ENCODE assay signal across 15 mouse cellular contexts in genomic region chr14:79184071-79184470, GRCm38 (mm10).
DNase-seq lines count a peak whose midpoint lies in the region; ATAC-seq lines count a peak whose summit lies in the region.
"Had no signal": no experiment of that assay in that cellular context is flagged by ENCODE, and none has a peak within 500 bp of the region (broad histone marks: within the 10 kb centered on the region; RNA-seq: fewer than 3 reads in every experiment).

No protein-coding gene starts in this region.

- no peak overlapping the region for H3K9ac ChIP-seq in kidney, embryonic 14.5 days (ENCODE audit: low read depth, low read length)
- no peak overlapping the region for H3K9ac ChIP-seq in embryonic facial prominence, embryonic 13.5 days
- no peak overlapping the region for H3K9ac ChIP-seq in intestine, embryonic 16.5 days (ENCODE audit: low read depth, low read length)
- H3K9ac ChIP-seq: liver, postnatal 0 days; midbrain, embryonic 12.5 days; stomach, embryonic 15.5 days had no signal

- H3K4me2 ChIP-seq in kidney, embryonic 14.5 days (replicated peaks; ENCODE audit: low read depth, low read length), result no peak overlapping the region
- no peak overlapping the region for H3K4me2 ChIP-seq in embryonic facial prominence, embryonic 13.5 days
- H3K4me2 ChIP-seq in intestine, embryonic 16.5 days (ENCODE audit: low read depth, low read length), result no peak overlapping the region
- H3K4me2 ChIP-seq: midbrain, embryonic 12.5 days; stomach, embryonic 15.5 days had no signal

- ATAC-seq in kidney, embryonic 14.5 days (ENCODE audit: low FRiP score, low TSS enrichment), result no peak
- ATAC-seq in embryonic facial prominence, embryonic 13.5 days (ENCODE audit: insufficient number of reproducible peaks, insufficient read depth, low FRiP score, low TSS enrichment, low read depth), result no peak
- no peak for ATAC-seq in intestine, embryonic 16.5 days
- ATAC-seq in megakaryocyte progenitor cell, adult 5-6 weeks (replicated peaks; ENCODE audit: poor library complexity), result no peak
- ATAC-seq: hindbrain, postnatal 0 days; liver, postnatal 0 days; Patski had no signal

- no peak overlapping the region for H3K27ac ChIP-seq in kidney, embryonic 14.5 days (ENCODE audit: low read depth, low read length)
- H3K27ac ChIP-seq in embryonic facial prominence, embryonic 13.5 days, result peak overlapping the region; percentile 48; the same call in 1 of the 2 replicates
- no peak overlapping the region for H3K27ac ChIP-seq in intestine, embryonic 16.5 days (ENCODE audit: low read length)
- H3K27ac ChIP-seq: hindbrain, postnatal 0 days; midbrain, embryonic 12.5 days; stomach, embryonic 15.5 days had no signal

- WGBS in kidney, embryonic 14.5 days, result 84% methylated on average over 10 of the region's 10 CpGs
- WGBS in embryonic facial prominence, embryonic 13.5 days, result 81% methylated on average over 10 of the region's 10 CpGs
- 69% methylated on average over 10 of the region's 10 CpGs for WGBS in intestine, embryonic 16.5 days

- H3K4me1 ChIP-seq in kidney, embryonic 14.5 days (ENCODE audit: control insufficient read depth, insufficient read depth, low read length), result no peaks in the 10 kb centered on the region; the same call in 1 of the 2 replicates
- H3K4me1 ChIP-seq in embryonic facial prominence, embryonic 13.5 days, result peaks cover 47% of the 10 kb centered on the region
- peaks cover 5% of the 10 kb centered on the region; the same call in 1 of the 2 replicates for H3K4me1 ChIP-seq in intestine, embryonic 16.5 days (ENCODE audit: control insufficient read depth, insufficient read depth, low read length)
- H3K4me1 ChIP-seq: midbrain, embryonic 12.5 days had no signal

- intact Hi-C loops in heart, postnatal 10 days (cut with DNase I), result loop anchor here (5.0 kb wide), 1 partner anchor 62 kb away; no protein-coding TSS in a partner anchor

- H3K9me3 ChIP-seq in kidney, embryonic 14.5 days (ENCODE audit: control insufficient read depth, low read length), result 0 out of 2 replicates have a peak, but pooled peaks cover 2% of the 10 kb centered on the region
- peaks cover 9% of the 10 kb centered on the region; the same call in 1 of the 2 replicates for H3K9me3 ChIP-seq in embryonic facial prominence, embryonic 13.5 days
- no peaks in the 10 kb centered on the region for H3K9me3 ChIP-seq in intestine, embryonic 16.5 days (ENCODE audit: control insufficient read depth, low read length)
- H3K9me3 ChIP-seq: stomach, embryonic 15.5 days had no signal

- no peaks in the 10 kb centered on the region for H3K27me3 ChIP-seq in kidney, embryonic 14.5 days (ENCODE audit: control insufficient read depth, insufficient read depth, low read length)
- no peaks in the 10 kb centered on the region for H3K27me3 ChIP-seq in embryonic facial prominence, embryonic 13.5 days
- H3K27me3 ChIP-seq in intestine, embryonic 16.5 days (replicated peaks; ENCODE audit: control insufficient read depth, insufficient read depth, low read length), result no peaks in the 10 kb centered on the region
- H3K27me3 ChIP-seq: CH12.LX; midbrain, embryonic 12.5 days; Patski; stomach, embryonic 15.5 days had no signal

- H3K36me3 ChIP-seq in kidney, embryonic 14.5 days (ENCODE audit: control insufficient read depth, insufficient read depth, low read length), result no peaks in the 10 kb centered on the region; the same call in 1 of the 2 replicates
- H3K36me3 ChIP-seq in embryonic facial prominence, embryonic 13.5 days, result 0 out of 2 replicates have a peak, but pooled peaks cover 6% of the 10 kb centered on the region
- no peaks in the 10 kb centered on the region for H3K36me3 ChIP-seq in intestine, embryonic 16.5 days (ENCODE audit: control insufficient read depth, insufficient read depth, low read length)
- H3K36me3 ChIP-seq: midbrain, embryonic 12.5 days had no signal

- no peak overlapping the region for H3K4me3 ChIP-seq in kidney, embryonic 14.5 days (ENCODE audit: low read length)
- H3K4me3 ChIP-seq in embryonic facial prominence, embryonic 13.5 days, result no peak overlapping the region
- H3K4me3 ChIP-seq in intestine, embryonic 16.5 days (ENCODE audit: low read length), result no peak overlapping the region
- H3K4me3 ChIP-seq: midbrain, embryonic 12.5 days; stomach, embryonic 15.5 days had no signal

- DNase-seq in kidney, adult 11 months, result peak; percentile 45
- DNase-seq in heart, postnatal 10 days, result peak; percentile 26 to 47
- peak; percentile 46 to 64 for DNase-seq in kidney, postnatal 36 days
- DNase-seq: adrenal gland, adult 8-10 months; liver, postnatal 0 days; right cerebral cortex, postnatal 4 days had no signal
